Mouse (Mus musculus) limb, embryonic 11.5 days (tissue): ENCODE measurements around the gene Gadd45g. TPM values are rescaled to one million over a fixed set of nuclear protein-coding genes. Genes with fewer than 3 reads are reported as not detected.

Source experiments
- ATAC-seq: fragments of 200-750 bp; cut with Nextera tagmentation; 2 replicates; pipeline ENCODE4 v1.8.0; 2017; ENCODE audit warnings: low read depth; ENCODE audit not compliant: insufficient number of reproducible peaks, low FRiP score, low TSS enrichment
- DNase-seq: peaks from one replicate; pipeline ENCODE4 v3.0.0-alpha.2; 2015; ENCODE audit warnings: low spot score
- H3K27ac ChIP-seq: fragments of 300-500 bp; sonication (generic); replicated peaks from 2 replicates; pipeline ENCODE4 v1.5.1; 2014; ENCODE audit warnings: low read depth, mild to moderate bottlenecking, low read length
- H3K27me3 ChIP-seq: fragments of 300-500 bp; sonication (generic); 2 replicates; pipeline ENCODE4 v1.6.1; 2014; ENCODE audit warnings: mild to moderate bottlenecking, low read length, mixed read lengths; ENCODE audit not compliant: control insufficient read depth, insufficient read depth
- H3K36me3 ChIP-seq: fragments of 300-500 bp; sonication (generic); 2 replicates; pipeline ENCODE4 v1.6.1; 2014; ENCODE audit warnings: mild to moderate bottlenecking, low read length, moderate library complexity, mixed read lengths; ENCODE audit not compliant: control insufficient read depth, insufficient read depth
- H3K4me1 ChIP-seq: fragments of 300-500 bp; sonication (generic); 2 replicates; pipeline ENCODE4 v1.6.1; 2014; ENCODE audit warnings: low read length, mixed read lengths; ENCODE audit not compliant: control insufficient read depth, insufficient read depth
- H3K4me2 ChIP-seq: fragments of 300-500 bp; sonication (generic); 2 replicates; pipeline ENCODE4 v1.6.1; 2014; ENCODE audit warnings: low read depth, mild to moderate bottlenecking, moderate library complexity; ENCODE audit not compliant: severe bottlenecking
- H3K4me3 ChIP-seq: fragments of 300-500 bp; sonication (generic); 2 replicates; pipeline ENCODE4 v1.5.1; 2014; ENCODE audit warnings: low read depth, low read length
- H3K9ac ChIP-seq: fragments of 300-500 bp; sonication (generic); 2 replicates; pipeline ENCODE4 v1.6.1; 2014; ENCODE audit warnings: mild to moderate bottlenecking, low read length
- H3K9me3 ChIP-seq: fragments of 300-500 bp; sonication (generic); 2 replicates; pipeline ENCODE4 v1.6.1; 2016; ENCODE audit warnings: low read length; ENCODE audit not compliant: control insufficient read depth
- WGBS: fragments of 180-500 bp; shearing (Covaris S2); extraction: QIAGEN DNeasy Blood & Tissue Kit; methylation state at CpG from one replicate; pipeline ENCODE4 v1.1.7; 2014; 5-methylcytosine and 5-hydroxymethylcytosine counted together
- polyA plus RNA-seq: library from polyadenylated mRNA; unstranded; fragments of >200 nt; fragmentation: Nextera tagmentation; extraction: Ambion mirVana; gene quantifications from 2 replicates; pipeline ENCODE4 v1.2.1, GENCODE M21; 2014

The Gadd45g gene
- polyA plus RNA-seq, 1 experiment from 2014 or later: 20.5 TPM

- ATAC-seq: no peak
- H3K9ac ChIP-seq: no peak overlapping the region
- H3K9me3 ChIP-seq: no peaks in the 10 kb centered on the region
- H3K4me1 ChIP-seq: peaks cover 8% of the 10 kb centered on the region; the same call in 1 of the 2 replicates
- no peak overlapping the region for H3K27ac ChIP-seq
- DNase-seq: no peak
- H3K4me3 ChIP-seq: no peak overlapping the region
- H3K36me3 ChIP-seq: no peaks in the 10 kb centered on the region
- no peak overlapping the region for H3K4me2 ChIP-seq
- WGBS: 66% methylated on average over 11 of the region's 11 CpGs
- no peaks in the 10 kb centered on the region for H3K27me3 ChIP-seq
Measured at GRCm38 (mm10) chr13:51866151-51866659, 19.7 kb downstream of the Gadd45g start.

- no peaks in the 10 kb centered on the region for H3K27me3 ChIP-seq
- ATAC-seq (no peak), DNase-seq (no peak)
- H3K9ac ChIP-seq: no peak overlapping the region
- H3K4me2 ChIP-seq: no peak overlapping the region
- H3K9me3 ChIP-seq: no peaks in the 10 kb centered on the region
- 47% methylated on average over 12 of the region's 12 CpGs for WGBS
- peaks cover 8% of the 10 kb centered on the region; the same call in 1 of the 2 replicates for H3K4me1 ChIP-seq
- H3K4me3 ChIP-seq: no peak overlapping the region
- H3K36me3 ChIP-seq: no peaks in the 10 kb centered on the region
- no peak overlapping the region for H3K27ac ChIP-seq
Measured at GRCm38 (mm10) chr13:51868491-51869128, 22.1 kb downstream of the Gadd45g start.

GRCm38 (mm10) chr13:51869129-51869491, 22.6 kb downstream of the Gadd45g start:
- WGBS: 70% methylated on average over 9 of the region's 9 CpGs
- H3K27ac ChIP-seq: no peak overlapping the region
- ATAC-seq: no peak

GRCm38 (mm10) chr13:51871148-51871547, 24.7 kb downstream of the Gadd45g start:
- H3K36me3 ChIP-seq: no peaks in the 10 kb centered on the region
- 88% methylated on average over 4 of the region's 4 CpGs for WGBS
- peaks cover 6% of the 10 kb centered on the region; the same call in 1 of the 2 replicates for H3K4me1 ChIP-seq
- no peak overlapping the region for H3K4me2 ChIP-seq
- ATAC-seq: no peak
- DNase-seq: no peak
- H3K4me3 ChIP-seq: no peak overlapping the region
- H3K9me3 ChIP-seq: no peaks in the 10 kb centered on the region
- H3K27ac ChIP-seq: no peak overlapping the region
- no peak overlapping the region for H3K9ac ChIP-seq
- no peaks in the 10 kb centered on the region for H3K27me3 ChIP-seq

More at GRCm38 (mm10) chr13:51869129-51869491, 22.6 kb downstream of the Gadd45g start:
- H3K9ac ChIP-seq: no peak overlapping the region
- peaks cover 8% of the 10 kb centered on the region; the same call in 1 of the 2 replicates for H3K4me1 ChIP-seq
- no peaks in the 10 kb centered on the region for H3K9me3 ChIP-seq
- no peaks in the 10 kb centered on the region for H3K27me3 ChIP-seq
- no peak for DNase-seq
- no peak overlapping the region for H3K4me2 ChIP-seq
- H3K36me3 ChIP-seq: no peaks in the 10 kb centered on the region
- no peak overlapping the region for H3K4me3 ChIP-seq

GRCm38 (mm10) chr13:51872252-51872962, 25.9 kb downstream of the Gadd45g start:
- Histone ChIP-seq H3K9me3 (no peaks in the 10 kb centered on the region), H3K4me1 (peaks cover 3% of the 10 kb centered on the region; the same call in 1 of the 2 replicates), H3K27ac (no peak overlapping the region), H3K9ac (no peak overlapping the region), H3K27me3 (no peaks in the 10 kb centered on the region), H3K4me2 (no peak overlapping the region), H3K4me3 (no peak overlapping the region), H3K36me3 (no peaks in the 10 kb centered on the region)
- WGBS: 92% methylated on average over 9 of the region's 9 CpGs
- no peak for ATAC-seq
- DNase-seq: no peak

- Histone ChIP-seq H3K4me1 (peaks cover 3% of the 10 kb centered on the region; the same call in 1 of the 2 replicates), H3K27ac (no peak overlapping the region), H3K36me3 (no peaks in the 10 kb centered on the region), H3K4me3 (no peak overlapping the region), H3K9ac (no peak overlapping the region), H3K4me2 (no peak overlapping the region), H3K27me3 (no peaks in the 10 kb centered on the region), H3K9me3 (no peaks in the 10 kb centered on the region)
- DNase-seq: no peak
- ATAC-seq: no peak
- 87% methylated on average over 9 of the region's 9 CpGs for WGBS
Measured at GRCm38 (mm10) chr13:51872963-51873514, 26.6 kb downstream of the Gadd45g start.

- H3K36me3 ChIP-seq: no peaks in the 10 kb centered on the region
- H3K9ac ChIP-seq: no peak overlapping the region
- no peaks in the 10 kb centered on the region for H3K4me1 ChIP-seq
- no peak overlapping the region for H3K4me3 ChIP-seq
- WGBS: 94% methylated on average over 5 of the region's 5 CpGs
- H3K4me2 ChIP-seq: no peak overlapping the region
- no peaks in the 10 kb centered on the region for H3K27me3 ChIP-seq
- H3K27ac ChIP-seq: no peak overlapping the region
- H3K9me3 ChIP-seq: no peaks in the 10 kb centered on the region
- DNase-seq (no peak), ATAC-seq (no peak)
Measured at GRCm38 (mm10) chr13:51873786-51874185, 27.3 kb downstream of the Gadd45g start.

GRCm38 (mm10) chr13:51876131-51876530, 29.7 kb downstream of the Gadd45g start:
- WGBS: 35% methylated on average over 12 of the region's 12 CpGs
- Histone ChIP-seq H3K4me1 (0 out of 2 replicates have a peak, but pooled peaks cover under 1% of the 10 kb centered on the region), H3K9me3 (no peaks in the 10 kb centered on the region), H3K4me2 (no peak overlapping the region), H3K36me3 (no peaks in the 10 kb centered on the region), H3K27me3 (no peaks in the 10 kb centered on the region), H3K27ac (no peak overlapping the region), H3K9ac (no peak overlapping the region), H3K4me3 (no peak overlapping the region)
- DNase-seq (no peak), ATAC-seq (no peak)
